Mouse (Mus musculus): ENCODE data around the gene Gtf3c1.
A peak's percentile ranks its signal among the peaks of the same experiment; 100 is the strongest.
"Not testable (repeated sequence)": the region's sequence is repeated elsewhere in the genome, so short reads cannot be mapped to it uniquely, and the experiment has no call there.

Gene Gtf3c1

GRCm38 (mm10) chr7:125707593-125708022 lies at the start of gene Gtf3c1, which contains the start of gene D430042O09Rik:
Gtf3c1 (minus strand) TSS chr7:125707780.
D430042O09Rik (plus strand) TSS chr7:125707888.
- DNase-seq (ENCODE audit: low spot score in 2 of 2), result peak; percentile 100

- DNase-seq (ENCODE audit: low spot score in 2 of 2), result no peak
Observed at GRCm38 (mm10) chr7:125756806-125757205, 49.2 kb upstream of the Gtf3c1 start.

GRCm38 (mm10) chr7:125753326-125753715 lies 45.7 kb upstream of the Gtf3c1 start:
- no peak for DNase-seq (ENCODE audit: low spot score in 2 of 2)

DNA sequence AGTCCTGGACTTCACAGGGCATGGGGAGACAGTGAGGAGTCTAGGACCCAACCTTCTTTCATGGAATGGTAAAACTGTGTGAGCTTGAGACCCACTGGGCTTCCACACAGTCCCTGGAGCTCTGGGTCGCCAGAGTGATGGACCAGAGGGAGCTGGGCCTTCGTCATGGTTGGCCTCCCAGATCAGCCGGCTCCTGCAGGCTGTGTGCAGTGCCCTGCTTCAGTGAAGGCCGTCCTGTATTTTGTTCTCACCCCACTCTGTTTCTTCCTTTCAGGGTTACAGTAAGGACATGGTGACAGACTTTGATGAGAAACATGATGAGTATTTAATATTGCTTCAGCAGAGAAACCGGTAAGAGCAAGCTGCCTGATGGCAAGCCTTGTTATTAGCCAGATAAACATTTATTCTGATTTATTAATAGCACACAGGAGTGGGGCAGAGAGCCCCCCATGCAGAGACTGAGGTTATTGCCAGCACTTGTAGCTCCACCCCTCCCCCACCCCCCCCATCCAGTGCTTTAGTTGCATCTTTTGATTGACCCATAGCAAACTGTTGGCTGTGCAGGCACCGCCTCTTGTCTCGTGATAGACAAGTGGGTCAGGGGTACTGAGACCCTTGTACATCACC lies 45.2 kb upstream of the Gtf3c1 start:
- no peak for DNase-seq (ENCODE audit: low spot score in 2 of 2)

GRCm38 (mm10) chr7:125748186-125748585 lies 40.6 kb upstream of the Gtf3c1 start:
- DNase-seq (ENCODE audit: low spot score in 2 of 2), result no peak

DNA sequence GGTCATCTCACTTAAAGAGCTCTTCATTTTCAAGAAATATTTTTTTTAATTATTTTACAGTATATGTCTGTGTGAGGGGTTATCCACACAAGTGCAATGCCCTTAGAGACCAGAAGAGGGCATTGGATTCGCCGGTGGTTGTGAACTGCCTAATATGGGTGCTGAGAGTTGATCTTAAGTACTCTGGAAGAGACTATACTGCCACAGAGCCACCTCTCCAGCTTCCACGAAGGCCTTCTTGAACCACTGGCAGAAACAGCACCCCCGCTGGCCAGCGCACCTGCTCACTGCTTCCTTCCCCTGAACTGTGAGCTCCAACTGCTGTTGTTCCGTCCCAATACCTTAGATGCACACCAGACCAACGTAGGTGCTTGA lies 39.7 kb upstream of the Gtf3c1 start:
- no peak for DNase-seq (ENCODE audit: low spot score in 2 of 2)

DNA sequence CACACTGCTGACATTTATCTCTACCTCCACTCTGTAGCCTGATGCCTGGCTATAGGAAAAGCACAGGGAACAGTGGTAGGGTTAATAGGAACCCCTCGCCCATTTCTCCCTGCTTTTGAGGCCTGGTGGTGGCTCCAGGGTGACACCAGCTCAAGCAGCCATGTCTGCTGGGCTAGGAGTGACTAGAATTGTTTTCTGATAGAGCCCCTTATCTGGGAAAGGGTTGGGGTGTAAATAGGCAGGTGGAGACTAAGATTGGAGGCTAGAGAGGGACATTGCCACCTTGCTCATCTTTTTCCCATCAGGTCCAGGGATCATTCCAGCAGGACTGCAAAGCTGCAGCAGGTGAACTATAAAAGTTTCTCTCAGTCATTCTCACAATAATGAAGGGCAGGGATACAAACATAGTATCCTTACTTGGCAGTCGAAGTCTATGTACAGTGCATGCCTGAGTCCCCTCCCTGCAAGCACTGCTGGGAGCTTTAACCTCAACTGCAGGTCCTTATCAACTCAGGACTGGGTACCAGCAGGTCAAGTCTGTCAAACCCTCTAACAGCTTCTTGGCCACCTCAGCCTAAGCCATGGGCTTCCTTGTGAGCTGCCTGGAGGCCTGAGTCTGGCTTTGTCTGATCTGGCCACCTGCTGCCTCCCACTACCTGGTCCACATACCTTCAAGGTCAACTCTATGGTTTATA lies 39.2 kb upstream of the Gtf3c1 start:
- no peak for DNase-seq (ENCODE audit: low spot score in 2 of 2)

DNA sequence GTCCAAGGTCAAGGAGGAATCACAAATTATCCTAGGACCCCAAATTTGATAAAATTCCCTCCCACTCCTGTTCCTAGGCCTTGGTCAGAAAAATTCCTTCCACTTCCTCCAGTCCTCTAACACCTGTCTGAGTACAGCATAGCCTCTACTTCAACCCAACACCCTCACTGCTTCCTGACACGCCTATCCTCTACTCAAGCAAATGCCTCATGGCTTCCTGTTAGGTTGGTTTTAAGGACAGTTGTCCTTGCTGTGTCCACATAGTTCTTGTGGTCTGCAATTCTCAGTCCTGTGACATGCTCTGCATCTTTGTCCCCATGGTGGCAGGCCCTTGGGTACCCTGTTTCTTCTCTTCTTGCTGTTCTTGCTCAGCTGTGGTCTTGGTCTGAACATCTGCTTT lies 37.2 kb upstream of the Gtf3c1 start:
- no peak for DNase-seq (ENCODE audit: low spot score in 2 of 2)

DNA sequence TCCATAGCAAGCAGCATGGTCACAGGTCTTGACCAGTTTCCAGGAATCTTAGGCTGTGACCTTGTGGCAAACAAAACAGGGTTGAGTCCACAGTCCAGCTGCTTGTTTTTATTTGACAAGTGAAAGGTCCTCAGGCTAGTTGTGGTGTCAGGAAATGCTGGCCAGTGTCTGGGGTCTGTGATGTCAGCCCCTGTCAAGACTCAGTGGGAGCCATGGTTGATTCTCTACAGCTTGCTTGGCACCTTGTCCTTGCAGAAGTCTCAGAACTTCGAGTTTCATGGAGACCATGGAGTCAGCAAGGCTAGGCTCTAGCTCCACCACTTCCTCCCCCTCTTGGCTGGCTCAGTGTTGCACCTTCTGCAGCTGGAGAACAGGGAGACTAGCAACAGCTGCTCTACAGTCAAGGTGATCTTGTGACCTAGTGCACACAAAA lies 33.7 kb upstream of the Gtf3c1 start:
- no peak for DNase-seq (ENCODE audit: low spot score in 2 of 2)

DNA sequence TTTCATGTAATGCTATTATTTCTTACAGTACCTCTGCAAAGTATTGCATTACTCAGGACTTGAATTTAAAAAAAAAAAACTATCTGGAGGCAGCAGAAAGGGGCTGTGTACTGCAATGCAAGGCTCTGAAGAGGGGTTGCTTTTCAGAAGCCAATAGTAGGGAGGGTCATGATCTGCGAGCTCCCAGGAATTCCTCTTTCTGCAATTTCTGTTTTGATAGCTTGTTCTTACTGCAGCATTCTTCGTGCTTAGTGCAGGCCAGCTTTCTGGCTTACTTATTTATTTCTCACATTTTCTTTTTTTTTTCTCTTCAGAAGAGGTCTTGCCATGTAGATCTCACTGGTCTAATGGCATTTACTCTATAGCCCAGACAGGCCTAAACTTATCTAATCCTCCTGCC lies 32.9 kb upstream of the Gtf3c1 start:
- no peak for DNase-seq (ENCODE audit: low spot score in 2 of 2)

DNA sequence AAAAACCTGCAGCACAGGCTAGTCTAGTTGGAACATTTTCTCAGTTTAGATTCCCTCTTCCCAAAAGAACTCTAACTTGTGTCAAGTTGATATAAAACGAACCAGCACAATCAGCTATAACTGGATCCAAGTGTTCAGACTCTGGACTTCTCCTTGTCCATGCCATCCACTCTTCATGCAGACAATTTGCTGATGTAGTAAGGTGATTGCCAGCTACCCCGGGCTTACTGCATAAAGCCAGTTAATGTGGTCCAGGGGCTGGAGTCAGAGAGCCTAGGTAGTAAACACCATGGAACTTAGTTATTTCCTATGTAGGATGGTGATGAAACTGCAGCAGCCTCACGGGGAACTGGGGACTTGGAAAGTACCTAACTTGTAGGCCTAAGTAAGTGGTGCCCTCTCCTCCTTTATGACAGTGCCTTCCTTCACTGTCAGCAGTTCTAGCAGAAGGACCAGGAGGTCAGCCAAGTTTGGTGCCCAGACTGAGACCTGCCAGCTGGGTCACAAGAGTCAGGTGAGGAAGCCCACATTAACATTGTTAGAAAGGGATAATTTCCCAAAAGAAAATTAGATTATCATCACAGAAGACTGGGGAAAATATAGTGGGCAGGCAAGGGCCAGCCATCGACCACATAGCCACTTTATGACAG lies 28.9 kb upstream of the Gtf3c1 start:
- DNase-seq (ENCODE audit: low spot score in 2 of 2), result no peak

DNA sequence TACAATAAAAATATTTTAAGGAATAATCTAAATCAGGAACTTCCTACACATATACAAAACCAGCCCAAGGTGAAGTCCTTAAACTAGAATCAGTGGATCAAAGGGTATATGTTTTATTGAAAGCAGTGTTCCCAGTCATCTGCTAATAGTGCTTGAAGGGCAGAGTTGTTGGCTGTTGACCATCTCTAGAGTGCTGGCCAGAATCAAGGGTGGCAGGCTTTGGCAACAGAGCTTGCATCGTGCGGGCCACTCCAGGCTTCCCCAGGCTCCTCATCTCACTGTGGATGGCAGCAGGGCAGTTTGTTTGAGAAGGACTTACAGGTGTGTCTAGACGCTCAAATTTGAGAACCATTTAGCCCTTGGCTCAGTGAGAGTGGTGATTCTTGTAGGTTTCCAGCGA lies 26.2 kb upstream of the Gtf3c1 start:
- DNase-seq (ENCODE audit: low spot score in 2 of 2), result no peak

DNA sequence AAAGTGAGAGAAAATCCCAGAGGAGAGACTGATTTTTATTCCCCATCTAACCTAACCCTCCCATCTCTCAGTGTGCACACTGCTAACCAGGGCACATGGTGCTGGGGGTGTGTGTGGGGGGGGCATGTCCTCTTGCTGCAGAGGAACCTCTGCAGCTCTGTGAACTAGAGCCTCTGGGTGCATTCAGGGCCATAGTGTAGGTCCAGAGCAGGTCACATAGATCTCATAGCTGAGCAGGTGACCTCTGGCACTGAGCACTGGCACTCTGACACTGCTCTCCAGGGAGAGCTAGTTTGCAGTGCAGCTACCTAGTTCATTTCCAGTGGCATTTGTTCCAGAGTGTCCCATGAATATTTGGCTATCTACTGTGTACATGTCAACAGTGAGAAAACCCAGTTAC lies 24.1 kb upstream of the Gtf3c1 start:
- no peak for DNase-seq (ENCODE audit: low spot score in 2 of 2)

- no peak for DNase-seq (ENCODE audit: low spot score in 2 of 2)
Observed at GRCm38 (mm10) chr7:125723189-125723972, 15.8 kb upstream of the Gtf3c1 start.

DNA sequence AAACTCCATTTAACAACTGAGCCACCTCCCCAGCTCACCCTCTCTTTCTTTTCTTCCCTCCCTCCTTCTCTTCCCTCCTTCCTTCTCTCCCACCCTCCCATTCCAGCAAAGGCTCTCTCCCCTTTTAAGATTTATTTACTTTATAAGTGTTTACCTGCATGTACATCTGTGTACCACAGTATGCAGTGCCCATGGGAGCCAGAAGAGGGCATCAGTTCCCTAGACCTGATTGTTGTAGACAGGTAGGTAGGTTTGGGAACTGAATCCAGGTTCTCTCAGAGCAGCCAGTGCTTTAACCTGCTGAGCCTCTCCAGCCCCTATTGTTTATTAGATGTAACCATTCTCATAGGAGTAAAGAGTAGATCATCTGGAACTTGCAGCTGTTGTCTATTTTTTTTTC lies 14.5 kb upstream of the Gtf3c1 start:
- DNase-seq (ENCODE audit: low spot score in 2 of 2), result no peak

GRCm38 (mm10) chr7:125721033-125721432 lies 13.5 kb upstream of the Gtf3c1 start:
- no peak for DNase-seq (ENCODE audit: low spot score in 2 of 2)

DNA sequence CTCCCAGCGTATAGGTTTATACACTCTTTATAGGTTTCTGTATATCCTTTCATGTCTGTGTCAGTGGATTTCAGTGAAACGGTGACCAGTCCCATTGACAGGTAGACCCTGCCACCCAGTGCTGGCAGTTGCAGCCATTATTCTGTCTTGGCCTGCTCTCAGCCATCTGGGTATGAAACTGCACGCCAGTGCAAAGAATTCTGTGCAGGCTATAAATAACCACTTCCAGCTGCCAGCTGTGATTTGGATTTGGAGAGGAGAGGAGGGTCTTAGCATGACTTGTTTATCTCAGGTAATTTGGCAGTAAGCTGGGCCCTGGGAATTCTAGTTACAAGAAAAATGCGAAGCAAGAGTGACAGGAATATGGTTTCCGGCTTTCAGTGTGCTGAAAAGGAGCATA lies 12.8 kb upstream of the Gtf3c1 start:
- DNase-seq (ENCODE audit: low spot score in 2 of 2), result no peak

GRCm38 (mm10) chr7:125717612-125718011 lies 10.0 kb upstream of the Gtf3c1 start:
- no peak for DNase-seq (ENCODE audit: low spot score in 2 of 2)

GRCm38 (mm10) chr7:125716724-125717123 lies 9.1 kb upstream of the Gtf3c1 start:
- no peak for DNase-seq (ENCODE audit: low spot score in 2 of 2)

- no peak for DNase-seq (ENCODE audit: low spot score in 2 of 2)
Observed at GRCm38 (mm10) chr7:125714803-125715202, 7.2 kb upstream of the Gtf3c1 start.

- not testable (repeated sequence) for DNase-seq (ENCODE audit: low spot score in 2 of 2)
Observed at GRCm38 (mm10) chr7:125713542-125714055, 6.0 kb upstream of the Gtf3c1 start.

GRCm38 (mm10) chr7:125708100-125708499 lies 520 bp upstream of the Gtf3c1 start:
- no peak for DNase-seq (ENCODE audit: low spot score in 2 of 2)

Data from natural killer cell, adult 2 months (primary cell).